19 mouse cellular contexts compared by ENCODE assay signal in the genomic region with DNA sequence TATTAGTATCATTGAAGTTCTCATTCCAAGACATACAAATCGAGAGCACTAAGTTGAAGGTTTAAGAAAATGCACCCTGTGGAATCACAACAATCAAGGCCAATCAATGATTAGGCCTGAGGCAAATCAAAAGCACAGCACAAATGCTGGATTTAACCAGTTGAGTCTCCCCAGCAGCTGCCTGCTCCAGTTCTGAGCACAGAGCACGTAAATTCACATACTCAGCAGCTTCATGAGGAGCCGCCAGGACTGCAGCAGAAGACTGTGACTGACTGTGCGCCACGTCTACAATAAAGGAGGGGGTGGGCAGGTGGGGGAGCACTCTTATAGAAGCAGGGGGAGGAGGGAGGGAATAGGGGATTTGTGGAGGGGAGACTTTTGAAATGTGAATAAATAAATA. TPM values are rescaled to one million over a fixed set of nuclear protein-coding genes. Genes with fewer than 3 reads are reported as not detected.
DNase-seq lines count a peak whose midpoint lies in the region; ATAC-seq lines count a peak whose summit lies in the region.
"Had no signal": no experiment of that assay in that cellular context is flagged by ENCODE, and none has a peak within 500 bp of the region (broad histone marks: within the 10 kb centered on the region; RNA-seq: fewer than 3 reads in every experiment).

No protein-coding gene starts in this region.

- 72% methylated on average over 5 of the region's 5 CpGs for WGBS in hindbrain, embryonic 14.5 days
- 78% methylated on average over 5 of the region's 5 CpGs for WGBS in hindbrain, embryonic 10.5 days
- WGBS in midbrain, embryonic 15.5 days, result 76% methylated on average over 5 of the region's 5 CpGs
- WGBS in midbrain, embryonic 11.5 days, result 75% methylated on average over 5 of the region's 5 CpGs
- WGBS in intestine, embryonic 16.5 days, result 75% methylated on average over 5 of the region's 5 CpGs

- peak; percentile 70; the same call in 1 of the 2 replicates for ATAC-seq in hindbrain, embryonic 14.5 days (ENCODE audit: low FRiP score)
- ATAC-seq in midbrain, embryonic 15.5 days (replicated peaks), result peak; percentile 50; the same call in 1 of the 2 replicates
- ATAC-seq in midbrain, embryonic 11.5 days (ENCODE audit: low FRiP score), result no peak; the same call in 1 of the 2 replicates
- ATAC-seq in intestine, embryonic 16.5 days, result no peak

- no peaks in the 10 kb centered on the region for H3K36me3 ChIP-seq in hindbrain, embryonic 14.5 days (replicated peaks; ENCODE audit: control insufficient read depth, insufficient read depth)
- H3K36me3 ChIP-seq in hindbrain, embryonic 10.5 days, result no peaks in the 10 kb centered on the region
- no peaks in the 10 kb centered on the region for H3K36me3 ChIP-seq in midbrain, embryonic 15.5 days (replicated peaks)
- H3K36me3 ChIP-seq in midbrain, embryonic 11.5 days (ENCODE audit: control insufficient read depth, insufficient read depth, low read length), result no peaks in the 10 kb centered on the region
- no peaks in the 10 kb centered on the region for H3K36me3 ChIP-seq in intestine, embryonic 16.5 days (ENCODE audit: control insufficient read depth, insufficient read depth, low read length)
- H3K36me3 ChIP-seq: embryonic facial prominence, embryonic 15.5 days; hindbrain, embryonic 15.5 days; stomach, embryonic 15.5 days had no signal

- H3K27me3 ChIP-seq in hindbrain, embryonic 14.5 days (ENCODE audit: control insufficient read depth, insufficient read depth, low read length), result no peaks in the 10 kb centered on the region
- no peaks in the 10 kb centered on the region for H3K27me3 ChIP-seq in hindbrain, embryonic 10.5 days (ENCODE audit: insufficient read depth, poor library complexity, severe bottlenecking)
- H3K27me3 ChIP-seq in midbrain, embryonic 15.5 days (replicated peaks), result no peaks in the 10 kb centered on the region
- no peaks in the 10 kb centered on the region for H3K27me3 ChIP-seq in midbrain, embryonic 11.5 days (ENCODE audit: control insufficient read depth, insufficient read depth, low read length)
- H3K27me3 ChIP-seq in intestine, embryonic 16.5 days (replicated peaks; ENCODE audit: control insufficient read depth, insufficient read depth, low read length), result no peaks in the 10 kb centered on the region
- H3K27me3 ChIP-seq: embryonic facial prominence, embryonic 15.5 days; hindbrain, embryonic 15.5 days; stomach, embryonic 15.5 days had no signal

- H3K4me2 ChIP-seq in hindbrain, embryonic 14.5 days (replicated peaks), result no peak overlapping the region
- no peak overlapping the region for H3K4me2 ChIP-seq in midbrain, embryonic 15.5 days
- H3K4me2 ChIP-seq in midbrain, embryonic 11.5 days, result no peak overlapping the region
- H3K4me2 ChIP-seq in intestine, embryonic 16.5 days (ENCODE audit: low read depth, low read length), result no peak overlapping the region
- H3K4me2 ChIP-seq: embryonic facial prominence, embryonic 15.5 days; heart, embryonic 11.5 days; hindbrain, embryonic 15.5 days; stomach, embryonic 15.5 days had no signal

- H3K4me3 ChIP-seq in hindbrain, embryonic 14.5 days (replicated peaks; ENCODE audit: low read length), result no peak overlapping the region
- no peak overlapping the region for H3K4me3 ChIP-seq in hindbrain, embryonic 10.5 days
- no peak overlapping the region for H3K4me3 ChIP-seq in midbrain, embryonic 15.5 days
- no peak overlapping the region for H3K4me3 ChIP-seq in midbrain, embryonic 11.5 days (ENCODE audit: low read depth, low read length)
- H3K4me3 ChIP-seq in intestine, embryonic 16.5 days (ENCODE audit: low read length), result no peak overlapping the region
- H3K4me3 ChIP-seq: embryonic facial prominence, embryonic 15.5 days; hindbrain, embryonic 15.5 days; stomach, embryonic 15.5 days had no signal

- H3K9ac ChIP-seq in hindbrain, embryonic 14.5 days, result no peak overlapping the region
- no peak overlapping the region for H3K9ac ChIP-seq in midbrain, embryonic 15.5 days
- no peak overlapping the region for H3K9ac ChIP-seq in midbrain, embryonic 11.5 days (ENCODE audit: low read length)
- H3K9ac ChIP-seq in intestine, embryonic 16.5 days (ENCODE audit: low read depth, low read length), result no peak overlapping the region
- H3K9ac ChIP-seq: embryonic facial prominence, embryonic 15.5 days; hindbrain, embryonic 15.5 days; liver, postnatal 0 days; stomach, embryonic 15.5 days had no signal

- no peak overlapping the region for H3K27ac ChIP-seq in hindbrain, embryonic 14.5 days
- H3K27ac ChIP-seq in hindbrain, embryonic 10.5 days, result no peak overlapping the region
- no peak overlapping the region for H3K27ac ChIP-seq in midbrain, embryonic 15.5 days
- no peak overlapping the region for H3K27ac ChIP-seq in midbrain, embryonic 11.5 days (ENCODE audit: low read depth, low read length)
- no peak overlapping the region for H3K27ac ChIP-seq in intestine, embryonic 16.5 days (ENCODE audit: low read length)
- H3K27ac ChIP-seq: embryonic facial prominence, embryonic 15.5 days; hindbrain, embryonic 15.5 days; stomach, embryonic 15.5 days had no signal

- H3K9me3 ChIP-seq in hindbrain, embryonic 14.5 days (ENCODE audit: control insufficient read depth, low read length), result no peaks in the 10 kb centered on the region
- no peaks in the 10 kb centered on the region for H3K9me3 ChIP-seq in hindbrain, embryonic 10.5 days
- H3K9me3 ChIP-seq in midbrain, embryonic 15.5 days, result no peaks in the 10 kb centered on the region
- no peaks in the 10 kb centered on the region for H3K9me3 ChIP-seq in midbrain, embryonic 11.5 days (ENCODE audit: control insufficient read depth, low read length)
- H3K9me3 ChIP-seq in intestine, embryonic 16.5 days (ENCODE audit: control insufficient read depth, low read length), result no peaks in the 10 kb centered on the region
- H3K9me3 ChIP-seq: embryonic facial prominence, embryonic 15.5 days; hindbrain, embryonic 15.5 days; stomach, embryonic 15.5 days had no signal

- no peaks in the 10 kb centered on the region for H3K4me1 ChIP-seq in hindbrain, embryonic 14.5 days (replicated peaks; ENCODE audit: control insufficient read depth, insufficient read depth, low read length)
- no peaks in the 10 kb centered on the region for H3K4me1 ChIP-seq in hindbrain, embryonic 10.5 days (replicated peaks)
- H3K4me1 ChIP-seq in midbrain, embryonic 15.5 days, result no peaks in the 10 kb centered on the region
- H3K4me1 ChIP-seq in midbrain, embryonic 11.5 days (ENCODE audit: control insufficient read depth, insufficient read depth, low read length), result no peaks in the 10 kb centered on the region
- no peaks in the 10 kb centered on the region for H3K4me1 ChIP-seq in intestine, embryonic 16.5 days (ENCODE audit: control insufficient read depth, insufficient read depth, low read length)
- H3K4me1 ChIP-seq: hindbrain, embryonic 15.5 days; stomach, embryonic 15.5 days had no signal

- DNase-seq in hindbrain, embryonic 14.5 days (ENCODE audit: low spot score), result no peak
- no peak for DNase-seq in hindbrain, embryonic 10.5 days (ENCODE audit: low spot score)
- DNase-seq in midbrain, embryonic 11.5 days (ENCODE audit: low spot score, missing footprints), result no peak
- DNase-seq in brain, adult 2 months (ENCODE audit: low read depth, low spot score), result peak; percentile 5
- DNase-seq in embryo, embryonic 10 days (ENCODE audit: low spot score), result no peak
- DNase-seq: adrenal gland, postnatal 14 days; cerebellum, adult 18-20 months; cerebellum, postnatal 25 days; heart, postnatal 10 days; kidney, adult 8-10 months; liver, postnatal 0 days; lung, postnatal 10 days; thymus, adult 18-20 months had no signal

RNA-seq across cellular contexts. Expression of a gene that starts 40.2 kb away (rescaled TPM):
- 23.3 and 29.0 TPM in 2 replicates for polyA plus RNA-seq in hindbrain, embryonic 14.5 days (2014; fragmentation: Nextera tagmentation; extraction: Ambion mirVana)
- 38.7 and 42.7 TPM in 2 replicates for polyA plus RNA-seq in hindbrain, embryonic 10.5 days (2016; fragmentation: Nextera tagmentation; extraction: Ambion mirVana)
- 20.3 and 21.2 TPM in 2 replicates for polyA plus RNA-seq in midbrain, embryonic 15.5 days (2015; fragmentation: Nextera tagmentation; extraction: Ambion mirVana)
- polyA plus RNA-seq in midbrain, embryonic 11.5 days (2014; fragmentation: Nextera tagmentation; extraction: Ambion mirVana), result 62.1 and 85.2 TPM in 2 replicates
- 55.5 and 73.7 TPM in 2 replicates for polyA plus RNA-seq in intestine, embryonic 16.5 days (2015; fragmentation: Nextera tagmentation; extraction: Ambion mirVana)

Comparison
In these comparisons a context has a peak if more than half of its experiments do, and no peak if none do; other contexts are left out.
1. ATAC-seq: peak in hindbrain, embryonic 14.5 days (single experiment) and midbrain, embryonic 15.5 days (single experiment); none in midbrain, embryonic 11.5 days (single experiment) and intestine, embryonic 16.5 days (single experiment).